Mouse (Mus musculus) liver, adult 2 months (tissue): ENCODE measurements at regions not wholly inside any gene's neighbourhood (a gene's known extent, or its start where the extent isn't known, plus 50 kb on each side); places are given as distances from the start of the nearest gene placed in this dataset.

Experiments
- CTCF ChIP-seq: fragments of 200-500 bp; IDR thresholded peaks from 2 replicates; pipeline ENCODE4 v1.5.1; 2011; ENCODE audit warnings: low read depth, low read length, control low read depth
- POLR2A ChIP-seq: fragments of 200-500 bp; IDR thresholded peaks from 2 replicates; pipeline ENCODE4 v1.6.1; 2011; ENCODE audit warnings: low read length, control low read depth; ENCODE audit not compliant: insufficient read depth; ENCODE audit errors: extremely low read depth

DNA sequence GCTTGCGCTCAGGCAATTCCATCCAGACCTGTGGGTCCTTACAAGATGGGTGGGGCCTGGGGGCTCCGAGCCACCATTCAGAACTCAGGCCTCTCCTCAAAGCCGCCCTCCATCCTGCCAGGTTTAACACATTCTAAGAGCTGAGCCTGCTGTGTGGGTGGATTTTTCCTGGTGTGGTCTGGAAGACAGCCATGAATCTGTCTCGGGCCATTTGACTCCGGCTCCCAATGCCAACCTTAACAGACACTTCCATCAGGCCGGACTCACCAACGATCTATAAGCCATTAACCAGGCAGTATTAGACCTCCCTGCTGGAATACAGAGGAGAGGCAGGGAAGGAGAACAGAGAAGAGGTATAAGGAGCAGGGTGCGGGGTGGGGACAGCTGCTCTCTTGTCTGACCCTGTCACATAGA lies 288.9 kb upstream of the Rpl38 start:
- no peak for TF ChIP-seq CTCF
- no peak for TF ChIP-seq POLR2A
